Mouse (Mus musculus): ENCODE measurements around the gene Arhgef10l. TPM values are rescaled to one million over a fixed set of nuclear protein-coding genes. Genes with fewer than 3 reads are reported as not detected.
"Not testable (repeated sequence)": the region's sequence is repeated elsewhere in the genome, so short reads cannot be mapped to it uniquely, and the experiment has no call there.

The Arhgef10l gene
- polyA plus RNA-seq, 1 experiment from 2014 or later = 18.4 TPM

GRCm38 (mm10) chr4:140567911-140568480, 97.8 kb downstream of the Arhgef10l start:
- H3K4me3 ChIP-seq (replicated peaks; ENCODE audit: low read length) = no peak overlapping the region
- 92% methylated on average over 11 of the region's 11 CpGs for WGBS
- no peak overlapping the region for H3K9ac ChIP-seq (ENCODE audit: low read length)
- H3K27me3 ChIP-seq (ENCODE audit: control insufficient read depth, insufficient read depth, low read length) = no peaks in the 10 kb centered on the region
- no peaks in the 10 kb centered on the region for H3K4me1 ChIP-seq (ENCODE audit: control insufficient read depth, insufficient read depth, low read length)
- ATAC-seq (ENCODE audit: insufficient read depth, low FRiP score) = no peak
- no peak overlapping the region for H3K27ac ChIP-seq (ENCODE audit: low read length)
- no peaks in the 10 kb centered on the region for H3K9me3 ChIP-seq (replicated peaks; ENCODE audit: control insufficient read depth, low read length)
- no peak overlapping the region for H3K4me2 ChIP-seq (ENCODE audit: low read depth, low read length)
- H3K36me3 ChIP-seq (ENCODE audit: control insufficient read depth, insufficient read depth, low read length) = peaks cover 19% of the 10 kb centered on the region

- WGBS = 88% methylated on average over 14 of the region's 14 CpGs
- no peaks in the 10 kb centered on the region for H3K27me3 ChIP-seq (ENCODE audit: control insufficient read depth, insufficient read depth, low read length)
- no peak overlapping the region for H3K4me2 ChIP-seq (ENCODE audit: low read depth, low read length)
- H3K36me3 ChIP-seq (ENCODE audit: control insufficient read depth, insufficient read depth, low read length) = peaks cover 30% of the 10 kb centered on the region
- H3K27ac ChIP-seq (ENCODE audit: low read length) = no peak overlapping the region
- no peak for ATAC-seq (ENCODE audit: insufficient read depth, low FRiP score)
- H3K4me3 ChIP-seq (replicated peaks; ENCODE audit: low read length) = no peak overlapping the region
- H3K9ac ChIP-seq (ENCODE audit: low read length) = no peak overlapping the region
- H3K4me1 ChIP-seq (ENCODE audit: control insufficient read depth, insufficient read depth, low read length) = no peaks in the 10 kb centered on the region
- peaks cover 4% of the 10 kb centered on the region; the same call in 1 of the 2 replicates for H3K9me3 ChIP-seq (replicated peaks; ENCODE audit: control insufficient read depth, low read length)
Measured at GRCm38 (mm10) chr4:140566785-140567184, 99.0 kb downstream of the Arhgef10l start.

- not testable (repeated sequence) for H3K4me2 ChIP-seq (ENCODE audit: low read depth, low read length); H3K4me3 ChIP-seq (replicated peaks; ENCODE audit: low read length); H3K9me3 ChIP-seq (replicated peaks; ENCODE audit: control insufficient read depth, low read length); H3K4me1 ChIP-seq (ENCODE audit: control insufficient read depth, insufficient read depth, low read length); H3K27ac ChIP-seq (ENCODE audit: low read length); H3K27me3 ChIP-seq (ENCODE audit: control insufficient read depth, insufficient read depth, low read length); H3K9ac ChIP-seq (ENCODE audit: low read length); ATAC-seq (ENCODE audit: insufficient read depth, low FRiP score)
- WGBS = 100% methylated on average over 1 of the region's 1 CpGs
- H3K36me3 ChIP-seq (ENCODE audit: control insufficient read depth, insufficient read depth, low read length) = peaks cover 34% of the 10 kb centered on the region
Measured at GRCm38 (mm10) chr4:140564459-140564858, 101.4 kb downstream of the Arhgef10l start.

- Histone ChIP-seq H3K36me3 (ENCODE audit: control insufficient read depth, insufficient read depth, low read length) (peaks cover 24% of the 10 kb centered on the region), H3K4me1 (ENCODE audit: control insufficient read depth, insufficient read depth, low read length) (no peaks in the 10 kb centered on the region), H3K9me3 (replicated peaks; ENCODE audit: control insufficient read depth, low read length) (peaks cover 6% of the 10 kb centered on the region; the same call in 1 of the 2 replicates), H3K27ac (ENCODE audit: low read length) (peak overlapping the region; percentile 30; the same call in 1 of the 2 replicates), H3K4me2 (ENCODE audit: low read depth, low read length) (no peak overlapping the region), H3K4me3 (replicated peaks; ENCODE audit: low read length) (no peak overlapping the region), H3K9ac (ENCODE audit: low read length) (no peak overlapping the region), H3K27me3 (ENCODE audit: control insufficient read depth, insufficient read depth, low read length) (no peaks in the 10 kb centered on the region)
- WGBS = 68% methylated on average over 10 of the region's 10 CpGs
- ATAC-seq (ENCODE audit: insufficient read depth, low FRiP score) = peak; percentile 33; the same call in 1 of the 2 replicates
Measured at GRCm38 (mm10) chr4:140562461-140563178, 103.2 kb downstream of the Arhgef10l start.

- ATAC-seq (ENCODE audit: insufficient read depth, low FRiP score) = no peak
- H3K27me3 ChIP-seq (ENCODE audit: control insufficient read depth, insufficient read depth, low read length) = no peaks in the 10 kb centered on the region
- H3K9ac ChIP-seq (ENCODE audit: low read length) = no peak overlapping the region
- no peak overlapping the region for H3K4me2 ChIP-seq (ENCODE audit: low read depth, low read length)
- H3K36me3 ChIP-seq (ENCODE audit: control insufficient read depth, insufficient read depth, low read length) = peaks cover 21% of the 10 kb centered on the region
- whole genome bisulfite sequencing = 92% methylated on average over 3 of the region's 3 CpGs
- no peak overlapping the region for H3K4me3 ChIP-seq (replicated peaks; ENCODE audit: low read length)
- no peak overlapping the region for H3K27ac ChIP-seq (ENCODE audit: low read length)
- peaks cover 6% of the 10 kb centered on the region; the same call in 1 of the 2 replicates for H3K9me3 ChIP-seq (replicated peaks; ENCODE audit: control insufficient read depth, low read length)
- no peaks in the 10 kb centered on the region for H3K4me1 ChIP-seq (ENCODE audit: control insufficient read depth, insufficient read depth, low read length)
Measured at GRCm38 (mm10) chr4:140561744-140562143, 104.1 kb downstream of the Arhgef10l start.

- 84% methylated on average over 4 of the region's 4 CpGs for WGBS
- Histone ChIP-seq H3K4me3 (replicated peaks; ENCODE audit: low read length) (no peak overlapping the region), H3K4me1 (ENCODE audit: control insufficient read depth, insufficient read depth, low read length) (no peaks in the 10 kb centered on the region), H3K36me3 (ENCODE audit: control insufficient read depth, insufficient read depth, low read length) (peaks cover 15% of the 10 kb centered on the region), H3K27me3 (ENCODE audit: control insufficient read depth, insufficient read depth, low read length) (no peaks in the 10 kb centered on the region), H3K9me3 (replicated peaks; ENCODE audit: control insufficient read depth, low read length) (peaks cover 6% of the 10 kb centered on the region; the same call in 1 of the 2 replicates), H3K9ac (ENCODE audit: low read length) (no peak overlapping the region), H3K4me2 (ENCODE audit: low read depth, low read length) (no peak overlapping the region), H3K27ac (ENCODE audit: low read length) (no peak overlapping the region)
- no peak for ATAC-seq (ENCODE audit: insufficient read depth, low FRiP score)
Measured at GRCm38 (mm10) chr4:140559862-140560261, 106.0 kb downstream of the Arhgef10l start.

- Histone ChIP-seq H3K4me2 (ENCODE audit: low read depth, low read length) (no peak overlapping the region), H3K9me3 (replicated peaks; ENCODE audit: control insufficient read depth, low read length) (peaks cover 6% of the 10 kb centered on the region; the same call in 1 of the 2 replicates), H3K4me3 (replicated peaks; ENCODE audit: low read length) (no peak overlapping the region), H3K27ac (ENCODE audit: low read length) (no peak overlapping the region), H3K4me1 (ENCODE audit: control insufficient read depth, insufficient read depth, low read length) (no peaks in the 10 kb centered on the region), H3K36me3 (ENCODE audit: control insufficient read depth, insufficient read depth, low read length) (peaks cover 15% of the 10 kb centered on the region), H3K9ac (ENCODE audit: low read length) (no peak overlapping the region), H3K27me3 (ENCODE audit: control insufficient read depth, insufficient read depth, low read length) (no peaks in the 10 kb centered on the region)
- WGBS = 77% methylated on average over 5 of the region's 5 CpGs
- ATAC-seq (ENCODE audit: insufficient read depth, low FRiP score) = 0 out of 2 replicates have a peak, but pooled peaks have one; percentile 41
Measured at GRCm38 (mm10) chr4:140558193-140558592, 107.6 kb downstream of the Arhgef10l start.

GRCm38 (mm10) chr4:140556561-140556960, 109.3 kb downstream of the Arhgef10l start:
- Histone ChIP-seq H3K27ac (ENCODE audit: low read length) (no peak overlapping the region), H3K9ac (ENCODE audit: low read length) (no peak overlapping the region), H3K9me3 (replicated peaks; ENCODE audit: control insufficient read depth, low read length) (no peaks in the 10 kb centered on the region), H3K36me3 (ENCODE audit: control insufficient read depth, insufficient read depth, low read length) (peaks cover 10% of the 10 kb centered on the region), H3K27me3 (ENCODE audit: control insufficient read depth, insufficient read depth, low read length) (no peaks in the 10 kb centered on the region), H3K4me1 (ENCODE audit: control insufficient read depth, insufficient read depth, low read length) (no peaks in the 10 kb centered on the region), H3K4me3 (replicated peaks; ENCODE audit: low read length) (no peak overlapping the region), H3K4me2 (ENCODE audit: low read depth, low read length) (no peak overlapping the region)
- no peak for ATAC-seq (ENCODE audit: insufficient read depth, low FRiP score)
- 84% methylated on average over 10 of the region's 10 CpGs for WGBS

- Histone ChIP-seq H3K9me3 (replicated peaks; ENCODE audit: control insufficient read depth, low read length) (no peaks in the 10 kb centered on the region), H3K4me2 (ENCODE audit: low read depth, low read length) (no peak overlapping the region), H3K27me3 (ENCODE audit: control insufficient read depth, insufficient read depth, low read length) (no peaks in the 10 kb centered on the region), H3K36me3 (ENCODE audit: control insufficient read depth, insufficient read depth, low read length) (peaks cover 17% of the 10 kb centered on the region), H3K4me3 (replicated peaks; ENCODE audit: low read length) (no peak overlapping the region), H3K4me1 (ENCODE audit: control insufficient read depth, insufficient read depth, low read length) (no peaks in the 10 kb centered on the region), H3K9ac (ENCODE audit: low read length) (no peak overlapping the region), H3K27ac (ENCODE audit: low read length) (no peak overlapping the region)
- ATAC-seq (ENCODE audit: insufficient read depth, low FRiP score) = no peak
- 61% methylated on average over 7 of the region's 7 CpGs for WGBS
Measured at GRCm38 (mm10) chr4:140555273-140555672, 110.5 kb downstream of the Arhgef10l start.

Measured in stomach, embryonic 16.5 days (tissue).